Mouse (Mus musculus): ENCODE measurements at regions not wholly inside any gene's neighbourhood (a gene's known extent, or its start where the extent isn't known, plus 50 kb on each side); places are given as distances from the start of the nearest gene placed in this dataset.

- DNase-seq (ENCODE audit: extremely low spot score in 1 of 2, low spot score in 2 of 2) = no peak
- intact Hi-C loops (cut with DNase I) = no loop called here
Observed at GRCm38 (mm10) chr10:9569277-9569676, 105.7 kb downstream of the Samd5 start.

- intact Hi-C loops (cut with DNase I) = no loop called here
- DNase-seq (ENCODE audit: extremely low spot score in 1 of 2, low spot score in 2 of 2) = no peak
Observed at GRCm38 (mm10) chr10:9557517-9558065, 117.4 kb downstream of the Samd5 start.

GRCm38 (mm10) chr10:9557092-9557491 is 117.9 kb downstream of the Samd5 start:
- DNase-seq (ENCODE audit: extremely low spot score in 1 of 2, low spot score in 2 of 2) = no peak
- intact Hi-C loops (cut with DNase I) = no loop called here

GRCm38 (mm10) chr10:9553946-9554345 is 121.1 kb downstream of the Samd5 start:
- DNase-seq (ENCODE audit: extremely low spot score in 1 of 2, low spot score in 2 of 2) = no peak
- intact Hi-C loops (cut with DNase I) = no loop called here

- intact Hi-C loops (cut with DNase I) = no loop called here
- DNase-seq (ENCODE audit: extremely low spot score in 1 of 2, low spot score in 2 of 2) = no peak
Observed at GRCm38 (mm10) chr10:9549913-9550709, 124.9 kb downstream of the Samd5 start.

GRCm38 (mm10) chr10:9545807-9546206 is 129.2 kb downstream of the Samd5 start:
- intact Hi-C loops (cut with DNase I) = no loop called here
- DNase-seq (ENCODE audit: extremely low spot score in 1 of 2, low spot score in 2 of 2) = no peak

GRCm38 (mm10) chr10:9544041-9544786 is 130.8 kb downstream of the Samd5 start:
- intact Hi-C loops (cut with DNase I) = no loop called here
- DNase-seq (ENCODE audit: extremely low spot score in 1 of 2, low spot score in 2 of 2) = no peak

- DNase-seq (ENCODE audit: extremely low spot score in 1 of 2, low spot score in 2 of 2) = no peak
- intact Hi-C loops (cut with DNase I) = no loop called here
Observed at GRCm38 (mm10) chr10:9541579-9541978, 133.4 kb downstream of the Samd5 start.

GRCm38 (mm10) chr10:9537686-9538085 is 137.3 kb downstream of the Samd5 start:
- intact Hi-C loops (cut with DNase I) = no loop called here
- no peak for DNase-seq (ENCODE audit: extremely low spot score in 1 of 2, low spot score in 2 of 2)

GRCm38 (mm10) chr10:9534552-9534951 is 140.5 kb downstream of the Samd5 start:
- no peak for DNase-seq (ENCODE audit: extremely low spot score in 1 of 2, low spot score in 2 of 2)
- intact Hi-C loops (cut with DNase I) = no loop called here

GRCm38 (mm10) chr10:9533283-9533682 is 141.7 kb downstream of the Samd5 start:
- intact Hi-C loops (cut with DNase I) = no loop called here
- DNase-seq (ENCODE audit: extremely low spot score in 1 of 2, low spot score in 2 of 2) = no peak

- DNase-seq (ENCODE audit: extremely low spot score in 1 of 2, low spot score in 2 of 2) = no peak
- intact Hi-C loops (cut with DNase I) = no loop called here
Observed at GRCm38 (mm10) chr10:9531931-9532330, 143.1 kb downstream of the Samd5 start.

- intact Hi-C loops (cut with DNase I) = no loop called here
- DNase-seq (ENCODE audit: extremely low spot score in 1 of 2, low spot score in 2 of 2) = no peak
Observed at GRCm38 (mm10) chr10:9529408-9529807, 145.6 kb downstream of the Samd5 start.

GRCm38 (mm10) chr10:9528066-9528465 is 146.9 kb downstream of the Samd5 start:
- intact Hi-C loops (cut with DNase I) = no loop called here
- DNase-seq (ENCODE audit: extremely low spot score in 1 of 2, low spot score in 2 of 2) = no peak

- intact Hi-C loops (cut with DNase I) = no loop called here
- DNase-seq (ENCODE audit: extremely low spot score in 1 of 2, low spot score in 2 of 2) = no peak
Observed at GRCm38 (mm10) chr10:9509764-9510390, 165.1 kb downstream of the Samd5 start.

- intact Hi-C loops (cut with DNase I) = no loop called here
- no peak for DNase-seq (ENCODE audit: extremely low spot score in 1 of 2, low spot score in 2 of 2)
Observed at GRCm38 (mm10) chr10:9509092-9509671, 165.8 kb downstream of the Samd5 start.

- intact Hi-C loops (cut with DNase I) = no loop called here
- DNase-seq (ENCODE audit: extremely low spot score in 1 of 2, low spot score in 2 of 2) = no peak
Observed at GRCm38 (mm10) chr10:9503569-9504493, 171.2 kb downstream of the Samd5 start.

- no peak for DNase-seq (ENCODE audit: extremely low spot score in 1 of 2, low spot score in 2 of 2)
- intact Hi-C loops (cut with DNase I) = no loop called here
Observed at GRCm38 (mm10) chr10:9498550-9498949, 176.5 kb downstream of the Samd5 start.
